Mouse (Mus musculus) cerebellum, adult 9-11 months (tissue): ENCODE data around the gene Hoxc9.

Experiments used
- DNase-seq: peaks from one replicate; pipeline ENCODE4 v3.0.0; 2022

Gene Hoxc9

GRCm38 (mm10) chr15:102976171-102976570, at the start of gene Hoxc9:
Gene Hoxc9 (plus strand): TSS chr15:102976439.
- no peak for DNase-seq

GRCm38 (mm10) chr15:102927032-102927645, 49.1 kb upstream of the Hoxc9 start:
- no peak for DNase-seq

- no peak for DNase-seq
Measured at GRCm38 (mm10) chr15:102931706-102932358, 44.4 kb upstream of the Hoxc9 start.

- no peak for DNase-seq
Measured at GRCm38 (mm10) chr15:102934438-102934837, 41.8 kb upstream of the Hoxc9 start.

GRCm38 (mm10) chr15:102934897-102935296, 41.3 kb upstream of the Hoxc9 start:
- no peak for DNase-seq

- no peak for DNase-seq
Measured at GRCm38 (mm10) chr15:102936279-102936972, 39.8 kb upstream of the Hoxc9 start, which contains the start of gene Hoxc12. Gene Hoxc12 (plus strand): TSS chr15:102936757.

GRCm38 (mm10) chr15:102937036-102937666, 39.1 kb upstream of the Hoxc9 start:
- DNase-seq, result no peak

GRCm38 (mm10) chr15:102939256-102940155, 36.7 kb upstream of the Hoxc9 start:
- no peak for DNase-seq

- no peak for DNase-seq
Measured at GRCm38 (mm10) chr15:102942739-102943467, 33.3 kb upstream of the Hoxc9 start.

GRCm38 (mm10) chr15:102943468-102943813, 32.8 kb upstream of the Hoxc9 start:
- DNase-seq, result no peak

GRCm38 (mm10) chr15:102945185-102946077, 30.8 kb upstream of the Hoxc9 start:
- no peak for DNase-seq

- no peak for DNase-seq
Measured at GRCm38 (mm10) chr15:102947276-102947675, 29.0 kb upstream of the Hoxc9 start.

GRCm38 (mm10) chr15:102948842-102949241, 27.4 kb upstream of the Hoxc9 start:
- DNase-seq, result no peak

- no peak for DNase-seq
Measured at GRCm38 (mm10) chr15:102949696-102950095, 26.5 kb upstream of the Hoxc9 start.

- DNase-seq, result no peak
Measured at GRCm38 (mm10) chr15:102950877-102951276, 25.4 kb upstream of the Hoxc9 start.

- DNase-seq, result no peak
Measured at GRCm38 (mm10) chr15:102953561-102953960, 22.7 kb upstream of the Hoxc9 start.

- no peak for DNase-seq
Measured at GRCm38 (mm10) chr15:102954192-102955006, 21.8 kb upstream of the Hoxc9 start, which contains the start of gene Hoxc11. Gene Hoxc11 (plus strand): TSS chr15:102954427.

- DNase-seq, result no peak
Measured at GRCm38 (mm10) chr15:102955007-102955382, 21.2 kb upstream of the Hoxc9 start.

GRCm38 (mm10) chr15:102955833-102956640, 20.2 kb upstream of the Hoxc9 start:
- DNase-seq, result no peak
